Mouse (Mus musculus): ENCODE measurements around the gene Scyl2.
"Not testable (repeated sequence)": the region's sequence is repeated elsewhere in the genome, so short reads cannot be mapped to it uniquely, and the experiment has no call there.

The Scyl2 gene

DNA sequence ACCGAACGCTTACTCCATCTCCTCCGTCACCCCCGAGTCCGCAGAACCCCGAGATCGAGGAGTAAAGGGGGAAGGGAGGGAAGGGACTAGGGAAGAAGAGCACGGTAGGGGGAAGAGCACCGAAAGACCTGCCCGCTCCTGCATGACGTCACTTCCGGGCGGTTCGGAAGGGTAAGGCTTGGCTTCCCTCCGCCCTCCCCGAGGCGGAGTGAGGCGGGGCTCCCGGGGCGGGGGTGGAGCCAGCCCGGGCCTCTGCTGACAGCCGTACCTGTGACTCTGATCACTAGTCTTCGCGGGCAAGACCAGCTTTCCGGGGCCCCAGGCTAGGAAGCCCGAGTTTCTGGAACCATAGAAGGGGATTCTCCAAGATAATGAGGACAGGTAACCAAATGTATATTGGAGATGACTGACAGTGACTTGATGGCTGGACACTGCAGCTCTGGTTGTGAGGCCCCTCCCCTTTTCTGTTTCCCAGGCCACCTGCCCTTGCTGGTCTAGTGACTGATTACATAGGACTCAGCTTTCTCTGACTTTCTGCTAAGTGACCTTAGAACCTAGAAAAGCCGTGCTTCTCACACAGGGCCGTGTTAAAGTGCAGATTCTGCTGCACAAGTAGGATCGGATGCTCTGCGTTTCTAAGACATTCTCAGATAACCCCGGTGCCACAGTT is at the start of gene Scyl2:
Scyl2 (minus strand) TSS at position 147 of the 670 bp plus-strand sequence.
- DNase-seq = peak; percentile 91 to 97

DNA sequence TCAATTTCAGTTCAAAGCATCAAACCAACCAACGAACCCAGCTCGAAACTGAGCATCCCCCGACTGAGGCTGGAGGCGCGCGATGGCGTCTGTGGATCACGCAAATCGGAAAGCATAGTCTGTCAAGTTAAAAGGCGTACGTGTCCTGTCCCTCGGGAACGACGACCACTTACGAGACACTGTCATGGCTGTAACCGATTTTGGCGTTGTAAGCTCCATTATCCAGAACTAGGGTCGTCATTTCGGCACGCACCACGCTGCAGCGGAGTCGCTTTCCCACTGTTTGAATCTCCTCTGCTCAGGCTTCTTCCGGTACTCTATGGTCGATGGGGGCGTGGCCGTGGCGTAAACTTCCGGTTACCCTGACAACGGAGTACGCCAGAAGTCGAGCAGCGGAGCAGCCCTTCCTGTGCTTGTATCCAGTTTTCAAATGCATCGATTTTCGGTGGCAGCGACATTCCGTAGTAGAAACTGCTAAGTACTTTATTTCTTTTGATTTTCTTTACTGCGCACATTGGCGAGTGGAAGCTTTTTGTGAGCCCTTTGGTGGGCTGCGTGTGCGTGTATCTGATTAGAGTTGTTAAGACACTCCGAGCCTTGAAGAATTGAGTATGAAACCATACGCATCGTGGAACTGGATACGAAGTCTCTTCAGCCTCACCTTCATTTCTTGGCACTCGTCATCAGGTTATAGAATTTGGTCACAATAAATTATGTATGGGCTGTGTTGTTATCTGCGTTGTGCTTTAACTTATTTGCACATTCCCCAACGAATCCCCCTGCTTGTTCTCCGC is 46.1 kb upstream of the Scyl2 start, which contains the start of gene Actr6:
Actr6 (minus strand) TSS at position 295 of the 794 bp plus-strand sequence.
- DNase-seq = peak; percentile 84 to 90

DNA sequence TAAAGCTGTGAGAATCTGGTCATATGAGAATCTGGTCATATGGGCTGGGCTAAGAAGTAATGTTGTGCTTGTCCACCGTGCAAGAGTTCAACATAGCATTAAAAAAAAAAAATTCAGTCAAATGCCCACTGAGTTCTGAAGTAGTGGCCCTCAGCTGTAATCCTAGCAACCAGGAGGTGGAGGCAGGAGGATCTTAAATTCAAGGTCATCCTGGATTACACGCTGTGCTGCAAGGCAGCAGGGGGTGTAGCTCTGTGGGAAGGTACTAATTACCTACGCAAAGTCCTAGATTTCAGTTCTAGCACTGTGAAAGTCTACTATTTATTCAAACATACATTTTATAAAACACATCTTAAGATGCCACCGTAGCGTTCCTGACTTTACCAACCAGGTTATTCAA is 45.3 kb upstream of the Scyl2 start:
- no peak for DNase-seq

DNA sequence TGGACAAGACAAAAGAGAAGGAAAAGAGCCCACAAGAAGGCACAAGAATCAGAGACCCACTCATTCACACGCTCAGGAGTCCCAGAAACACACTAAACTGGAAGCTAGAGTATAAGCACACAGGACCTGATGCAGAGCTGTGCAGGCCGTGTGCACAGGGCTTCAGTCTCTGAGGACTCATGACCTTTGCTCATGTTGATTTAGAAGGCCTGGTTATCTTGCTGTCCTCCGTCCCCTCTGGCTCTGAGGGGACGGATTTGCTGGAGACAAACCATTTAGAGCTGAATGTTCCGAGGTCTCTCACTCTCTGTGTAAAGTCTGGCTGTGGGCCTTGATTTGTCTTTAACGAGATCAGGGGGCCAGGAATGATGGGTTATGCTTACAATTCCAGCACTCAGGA is 44.3 kb upstream of the Scyl2 start:
- DNase-seq = no peak

DNA sequence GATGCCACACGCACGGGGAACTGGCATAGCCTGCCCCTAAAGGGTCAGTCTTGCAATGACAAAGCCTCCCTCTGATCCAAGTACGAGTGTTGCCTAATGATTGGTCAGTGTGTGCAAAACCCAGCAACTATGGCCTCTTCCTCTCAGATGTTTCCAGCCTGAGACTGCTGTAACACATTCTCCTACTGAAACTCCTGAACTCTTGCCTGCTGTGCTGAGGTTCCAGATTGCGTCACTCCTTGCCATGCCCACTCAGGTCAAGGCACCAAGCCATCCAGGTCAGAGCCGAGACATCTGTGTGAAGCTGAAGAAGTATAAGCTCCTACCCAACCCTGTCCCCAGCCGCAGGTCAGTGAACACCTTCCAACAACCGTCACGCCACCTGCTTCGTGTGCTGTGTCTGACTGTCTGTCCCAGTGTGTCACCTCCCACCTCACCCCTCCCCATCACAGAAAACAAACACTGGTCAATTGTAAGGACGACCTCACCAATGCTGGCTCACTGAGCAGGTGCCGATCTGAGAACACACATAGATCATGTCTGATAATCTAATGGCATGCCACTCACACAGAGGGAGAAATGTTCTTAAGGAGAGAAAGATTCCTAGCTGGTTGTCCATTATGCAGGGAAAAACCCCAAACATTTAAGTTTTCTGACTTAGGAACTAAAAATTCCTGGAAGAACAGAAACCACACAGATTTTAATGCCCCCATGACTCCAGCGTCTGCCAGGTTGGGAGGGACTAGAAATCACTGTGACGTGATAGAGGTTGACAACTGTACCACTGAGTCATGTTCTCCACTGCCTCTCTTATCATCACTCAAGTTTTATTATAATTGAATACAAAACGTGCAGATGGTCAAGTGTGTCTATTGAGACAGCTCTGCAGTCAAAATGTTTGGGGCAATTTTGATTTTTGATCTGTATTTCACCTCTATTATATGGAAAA is 36.4 kb upstream of the Scyl2 start:
- DNase-seq = no peak

DNA sequence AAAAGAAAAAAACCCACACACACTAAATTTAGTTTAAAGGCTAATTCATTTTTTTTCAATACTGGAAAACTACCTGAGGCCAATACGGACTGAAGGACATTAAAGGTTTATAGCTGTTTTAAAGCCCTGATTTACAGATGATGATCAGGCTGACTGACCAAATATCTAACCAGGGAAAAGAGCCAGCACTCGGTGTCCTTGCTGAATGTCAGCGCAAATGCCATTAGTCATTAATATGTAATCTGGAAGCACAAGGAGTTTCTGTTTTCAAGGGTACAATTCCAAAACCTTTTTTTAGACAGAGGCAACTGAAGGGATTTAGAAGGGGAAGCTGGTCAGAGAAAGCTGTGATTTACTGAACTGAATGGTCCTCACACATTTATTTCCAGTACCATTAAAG is 34.7 kb upstream of the Scyl2 start:
- DNase-seq = no peak

DNA sequence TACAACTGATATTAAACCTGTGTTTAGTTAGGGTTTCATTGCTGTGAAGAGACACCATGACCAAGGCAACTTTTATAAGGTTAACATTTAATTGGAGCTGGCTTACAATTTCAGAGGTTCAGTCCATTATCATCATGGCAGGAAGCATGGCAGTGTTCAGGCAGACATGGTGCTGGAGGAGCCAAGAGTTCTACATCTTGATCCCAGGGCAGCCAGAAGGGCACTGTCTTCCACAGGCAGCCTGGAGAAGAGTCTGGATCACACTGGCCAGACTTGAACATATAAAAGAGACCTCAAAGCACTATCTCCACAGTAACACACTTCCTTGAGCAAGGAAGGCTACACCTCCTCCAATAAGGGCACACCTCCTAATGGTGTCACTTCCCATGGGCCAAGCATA is 34.2 kb upstream of the Scyl2 start:
- DNase-seq = no peak

DNA sequence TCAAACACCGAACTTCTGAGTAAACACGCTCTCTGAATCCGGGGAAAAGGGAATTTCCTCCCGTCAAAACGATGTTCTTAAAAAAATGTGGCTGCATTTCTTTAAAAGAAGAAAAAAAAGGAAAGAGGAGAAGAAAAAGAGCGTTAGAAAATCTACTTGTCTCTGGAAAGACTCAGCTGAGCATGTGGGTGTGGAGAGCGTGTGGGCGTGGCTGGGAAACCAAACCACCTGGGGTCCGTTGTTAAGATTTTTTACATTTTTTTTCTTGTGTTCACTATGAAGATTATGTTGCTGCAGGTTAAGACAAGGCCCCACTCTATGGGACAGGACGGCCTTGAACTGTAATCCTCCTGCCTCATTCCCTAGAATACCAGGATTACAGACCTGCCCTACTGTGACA is 28.8 kb upstream of the Scyl2 start:
- DNase-seq = no peak

DNA sequence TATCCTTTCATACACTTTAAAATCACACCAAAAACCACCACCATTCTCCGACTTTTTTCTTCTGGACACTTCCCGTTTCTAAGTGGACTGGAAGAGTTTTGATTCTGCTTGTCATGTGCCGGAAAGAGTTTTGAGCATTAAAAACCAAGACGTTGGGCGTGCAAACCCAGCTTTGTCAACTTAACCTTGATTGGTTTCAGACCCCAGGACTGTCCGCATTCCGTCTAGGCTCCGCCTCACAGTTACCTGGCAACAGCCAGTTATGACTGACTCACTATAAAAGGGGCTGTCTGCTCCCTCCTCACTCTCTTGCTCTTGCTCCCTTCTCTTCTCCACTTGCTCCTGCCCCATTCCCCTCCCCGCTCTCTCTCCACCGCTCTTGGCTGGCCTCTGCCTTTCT is 22.6 kb upstream of the Scyl2 start:
- DNase-seq = no peak

DNA sequence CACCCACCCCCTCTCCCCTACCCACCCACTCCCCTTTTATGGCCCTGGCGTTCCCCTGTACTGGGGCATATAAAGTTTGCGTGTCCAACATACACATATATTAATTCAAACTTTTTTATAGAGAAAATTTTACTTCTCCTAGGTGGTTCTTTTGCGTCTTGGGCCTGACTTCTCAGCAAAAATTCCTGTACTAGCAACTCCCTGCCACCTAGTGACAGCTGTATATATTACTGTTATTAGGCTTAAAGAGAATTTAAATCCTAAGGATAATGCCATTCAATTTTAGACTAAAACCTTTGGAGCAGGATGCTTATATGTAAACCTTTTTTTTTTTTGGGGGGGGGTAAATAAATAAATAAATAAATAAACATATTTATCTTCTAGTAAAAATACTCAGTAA is 21.3 kb upstream of the Scyl2 start:
- no peak for DNase-seq

DNA sequence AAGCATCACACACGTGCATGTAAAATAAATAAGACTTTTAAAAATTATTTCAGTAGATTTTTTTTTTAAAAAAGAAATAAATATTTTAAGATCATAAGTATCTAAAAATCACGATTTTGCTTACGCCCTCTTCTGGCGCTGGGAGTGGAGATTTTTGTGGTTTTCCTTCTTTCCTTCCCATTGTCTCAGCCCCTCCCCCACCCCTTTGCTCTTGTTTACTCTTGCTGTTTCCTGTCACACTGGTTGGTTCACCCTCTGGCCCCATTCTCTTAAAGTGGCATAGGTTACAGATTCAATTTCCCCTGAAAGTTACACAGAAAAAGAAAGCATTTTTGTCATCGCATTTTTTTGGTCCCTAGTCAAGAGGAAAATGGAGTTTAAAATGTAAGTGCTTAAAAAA is 17.0 kb upstream of the Scyl2 start:
- DNase-seq = no peak

DNA sequence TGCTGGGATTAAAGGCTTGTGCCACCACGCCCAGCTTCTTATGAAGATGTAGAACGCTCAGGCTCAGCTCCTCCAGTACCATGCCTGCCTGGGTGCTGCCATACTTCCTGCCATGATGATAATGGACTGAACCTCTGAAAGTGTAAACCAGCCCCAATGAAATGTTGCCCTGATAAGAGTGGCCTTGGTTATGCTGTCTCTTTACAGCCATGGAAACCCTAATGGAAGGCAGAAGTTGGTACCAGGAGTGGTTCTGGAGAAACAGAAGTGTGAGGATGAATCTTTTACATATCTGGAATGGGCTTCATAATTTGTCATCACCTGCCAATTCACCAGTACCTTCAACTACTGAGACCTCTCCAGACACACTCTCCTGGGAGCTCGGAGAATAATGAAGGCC is 11.9 kb upstream of the Scyl2 start:
- DNase-seq = no peak

DNA sequence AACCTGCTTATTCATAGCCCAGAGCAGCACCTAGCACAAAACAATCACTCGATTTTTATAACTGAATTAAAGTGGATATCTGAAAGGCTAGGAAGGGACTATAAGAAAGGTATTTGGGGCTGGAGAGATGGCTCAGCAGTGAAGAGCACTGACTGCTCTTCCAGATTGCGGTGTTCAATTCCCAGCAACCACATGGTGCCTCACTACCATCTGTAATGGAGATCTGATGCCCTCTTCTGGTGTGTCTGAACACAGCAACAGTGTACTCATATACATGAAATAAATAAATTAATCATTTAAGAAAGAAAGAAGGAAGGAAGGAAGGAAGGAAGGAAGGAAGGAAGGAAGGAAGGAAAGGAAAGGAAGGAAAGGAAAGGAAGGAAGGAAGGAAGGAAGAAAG is 10.2 kb upstream of the Scyl2 start:
- DNase-seq = not testable (repeated sequence)

DNA sequence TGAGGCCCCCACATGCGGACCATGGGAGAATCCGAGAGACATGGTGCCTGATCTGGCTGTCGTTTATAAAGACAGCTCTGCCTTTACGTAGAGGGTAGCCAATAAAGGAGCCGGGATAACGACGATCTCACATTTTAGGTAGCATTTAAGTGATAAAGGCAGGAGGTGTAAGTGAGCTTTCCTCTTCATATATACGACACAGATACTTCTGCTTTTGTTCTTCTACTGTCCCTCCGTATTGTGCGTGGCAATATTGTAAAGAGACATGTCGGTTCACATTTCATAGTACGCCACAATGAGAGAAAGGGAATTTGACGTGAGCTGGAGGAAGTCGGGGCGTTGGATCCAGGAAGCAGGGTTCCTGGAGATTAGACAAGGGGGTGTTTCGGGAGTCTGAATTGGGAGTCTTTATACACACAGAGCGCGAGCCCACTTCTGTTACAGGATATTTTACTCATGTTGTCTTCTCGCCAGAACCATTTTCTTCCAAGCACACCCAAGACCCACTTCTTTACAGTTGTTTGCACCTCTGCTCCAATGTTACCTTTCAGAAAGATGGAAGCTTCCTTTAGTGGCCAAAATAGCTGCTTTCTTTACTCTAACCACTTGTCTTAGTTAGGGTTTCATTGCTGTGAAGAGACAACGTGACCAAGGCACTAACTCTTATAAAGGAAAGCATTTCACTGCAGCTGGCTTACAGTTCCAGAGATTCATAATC is 9.3 kb upstream of the Scyl2 start:
- peak in 1 of 2 experiments; percentile 13 for DNase-seq

DNA sequence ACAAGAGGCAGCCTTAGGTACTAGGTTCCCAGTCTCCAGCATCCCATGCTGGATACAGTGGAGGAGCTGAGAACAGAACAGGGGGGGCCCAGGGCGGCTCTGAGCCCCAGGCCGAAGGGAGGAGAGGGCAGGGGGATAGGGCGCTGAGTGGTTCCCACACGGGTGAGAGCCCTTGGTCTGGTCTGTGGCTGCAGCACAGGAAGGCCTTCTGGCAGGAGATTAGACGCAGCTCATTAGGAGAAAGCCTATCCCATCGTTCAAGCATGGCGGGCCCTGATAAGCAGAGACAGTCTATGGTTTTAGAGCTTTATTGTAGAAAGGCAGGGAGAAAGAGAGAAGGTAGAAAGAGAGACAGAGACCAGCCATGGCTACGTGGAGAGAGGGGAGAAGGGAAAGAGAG is 3.9 kb upstream of the Scyl2 start:
- no peak for DNase-seq

DNA sequence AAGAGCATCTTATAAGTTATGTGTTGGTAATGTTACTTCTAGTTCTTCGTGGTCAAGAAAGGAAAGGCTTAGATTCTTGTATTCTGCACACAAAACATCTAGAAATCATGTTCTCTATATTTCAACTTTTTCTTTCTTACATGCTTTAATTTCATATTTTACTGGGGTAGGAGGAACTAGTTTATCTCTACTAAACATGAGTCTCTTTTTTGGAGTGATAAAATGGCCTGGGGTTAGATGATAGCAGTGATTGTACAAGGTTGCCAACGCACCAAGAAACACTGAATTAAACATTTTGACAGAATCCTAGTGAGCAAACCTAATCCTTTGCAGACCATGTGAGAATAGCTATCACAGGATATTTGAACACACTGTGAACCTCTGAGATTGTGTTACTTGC is 1.4 kb upstream of the Scyl2 start:
- no peak for DNase-seq

DNA sequence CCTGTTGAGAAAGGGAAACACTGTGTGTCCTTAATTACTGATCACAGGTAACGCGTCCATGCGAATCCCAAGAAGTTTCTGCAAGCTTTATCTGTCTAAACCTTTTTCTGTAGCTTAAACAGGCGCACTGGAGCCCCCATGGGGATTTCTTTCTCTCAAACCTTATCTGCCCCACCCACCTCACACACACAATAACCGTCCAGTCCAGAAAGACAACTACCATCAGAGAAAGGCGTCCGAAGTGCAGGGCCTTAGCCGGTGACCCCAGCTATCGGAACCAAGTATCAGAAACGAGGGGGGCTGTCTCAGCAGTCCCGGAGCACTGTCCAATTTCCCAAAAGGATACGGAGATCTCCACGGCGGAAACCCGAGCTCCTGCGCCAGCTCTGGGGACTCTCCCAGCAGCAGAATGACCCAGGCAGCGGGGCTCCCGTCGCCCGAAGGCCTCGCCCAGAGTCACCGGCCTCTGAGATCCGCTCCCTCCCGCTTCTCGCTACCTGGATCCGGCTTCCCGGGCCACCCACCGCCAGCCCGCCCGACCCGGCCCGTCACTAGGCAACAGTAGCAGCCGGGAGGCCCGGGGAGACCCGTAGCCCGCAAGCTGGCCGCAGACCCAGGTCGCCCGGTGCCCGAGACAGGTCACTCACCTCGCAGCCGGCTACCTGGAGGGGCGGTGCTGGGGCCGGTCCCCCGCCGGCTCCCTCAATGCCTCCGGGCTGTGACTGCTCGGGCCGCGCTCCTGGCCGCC is 520 bp downstream of the Scyl2 start:
- DNase-seq = no peak

DNA sequence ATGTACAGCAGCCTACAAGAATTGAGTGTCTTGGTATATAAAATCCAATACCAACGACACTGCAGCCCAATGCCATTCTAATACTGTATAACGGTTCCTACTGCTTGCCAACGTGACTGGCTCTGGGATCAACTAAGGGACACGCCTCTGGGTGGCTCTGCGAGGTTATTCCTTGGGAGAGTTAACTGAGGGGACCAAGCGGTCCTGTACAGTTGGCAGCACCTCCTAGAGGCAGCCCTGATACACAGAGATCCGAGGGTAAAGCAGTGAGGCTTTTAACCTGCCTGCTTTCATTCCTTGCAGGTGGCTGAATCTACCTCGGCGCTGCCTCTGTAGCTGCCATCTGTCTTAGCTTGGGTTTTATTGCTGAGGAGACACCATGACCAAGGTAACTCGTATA is 3.1 kb downstream of the Scyl2 start:
- no peak for DNase-seq

DNA sequence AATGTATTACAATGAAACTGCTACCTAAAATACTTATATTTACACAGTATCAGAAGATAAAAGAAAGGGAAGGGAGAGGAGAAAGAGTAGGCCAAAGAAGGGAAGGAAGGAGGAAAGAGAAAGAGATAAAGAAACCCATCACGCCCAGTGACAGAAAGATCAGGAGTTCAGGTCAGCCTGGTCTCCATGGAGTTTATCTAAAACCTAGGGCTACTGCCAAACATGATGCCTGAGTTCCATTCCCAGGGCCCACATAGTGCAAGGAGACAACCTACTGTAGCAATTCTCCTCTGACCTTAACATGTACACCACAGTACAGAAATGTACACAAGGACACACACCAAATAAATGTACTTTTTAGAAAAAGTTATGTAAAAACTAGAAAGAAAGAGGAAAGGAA is 3.9 kb downstream of the Scyl2 start:
- no peak for DNase-seq

DNA sequence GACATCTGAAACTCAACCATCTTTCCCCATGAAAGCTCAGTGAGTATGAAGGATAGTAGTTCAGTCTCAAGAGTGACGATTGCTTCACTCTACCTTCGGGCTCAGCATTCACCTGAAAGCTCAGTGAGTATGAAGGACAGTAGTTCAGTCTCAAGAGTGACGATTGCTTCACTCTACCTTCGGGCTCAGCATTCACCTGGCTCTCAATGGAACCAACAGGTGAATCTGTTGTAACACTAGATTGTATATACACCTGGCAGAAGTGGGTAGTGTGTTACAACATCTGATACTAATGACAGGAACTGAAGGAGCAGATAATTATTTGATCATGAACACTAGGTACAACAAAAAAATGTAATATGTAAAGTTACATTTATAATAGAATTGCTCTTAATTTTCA is 4.4 kb downstream of the Scyl2 start:
- no peak for DNase-seq

DNA sequence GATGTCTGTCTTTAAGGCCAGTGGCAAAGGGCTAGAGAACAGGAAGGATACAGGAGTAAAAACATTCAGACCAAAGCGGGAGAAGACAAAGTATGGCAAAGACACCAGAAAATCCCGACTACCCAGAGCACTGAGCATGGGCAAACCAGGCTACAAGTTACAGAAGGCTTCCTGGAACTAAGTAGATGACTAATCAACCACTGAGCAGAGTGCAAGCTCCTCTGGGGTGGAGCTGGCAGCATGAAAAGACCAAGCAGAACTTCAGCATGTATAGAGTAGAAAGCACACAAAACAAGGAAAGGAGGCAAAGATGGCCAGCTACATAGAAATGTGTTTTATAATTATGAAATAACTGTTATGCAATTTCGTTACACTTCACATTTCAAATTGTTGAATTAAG is 5.6 kb downstream of the Scyl2 start:
- DNase-seq = no peak

DNA sequence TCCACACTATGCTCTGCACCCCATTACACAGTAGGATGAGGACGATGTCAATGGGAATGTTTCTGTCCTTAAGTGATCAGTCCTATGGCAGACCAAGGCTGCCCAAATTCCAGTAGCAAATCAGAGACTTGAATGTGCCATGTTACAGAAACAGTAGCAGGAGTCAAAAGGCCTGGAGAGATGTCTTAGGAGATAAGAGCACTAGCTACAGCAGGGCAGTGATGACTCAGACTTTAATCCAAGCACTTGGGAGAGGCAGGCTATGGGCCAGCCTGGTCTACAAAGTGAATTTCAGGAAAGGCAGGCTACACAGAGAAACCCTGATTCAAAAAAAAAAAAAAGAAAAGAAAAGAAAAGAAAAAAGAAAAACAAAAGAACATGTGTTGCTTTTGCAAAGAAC is 6.6 kb downstream of the Scyl2 start:
- no peak for DNase-seq

Data from spleen, adult 18-20 months (tissue).